Mouse (Mus musculus): ENCODE results near the gene Lamb1. TPM values are rescaled to one million over a fixed set of nuclear protein-coding genes. Genes with fewer than 3 reads are reported as not detected.

Lamb1 gene
- polyA plus RNA-seq, 1 experiment from 2014 or later: 0.01 TPM

DNA sequence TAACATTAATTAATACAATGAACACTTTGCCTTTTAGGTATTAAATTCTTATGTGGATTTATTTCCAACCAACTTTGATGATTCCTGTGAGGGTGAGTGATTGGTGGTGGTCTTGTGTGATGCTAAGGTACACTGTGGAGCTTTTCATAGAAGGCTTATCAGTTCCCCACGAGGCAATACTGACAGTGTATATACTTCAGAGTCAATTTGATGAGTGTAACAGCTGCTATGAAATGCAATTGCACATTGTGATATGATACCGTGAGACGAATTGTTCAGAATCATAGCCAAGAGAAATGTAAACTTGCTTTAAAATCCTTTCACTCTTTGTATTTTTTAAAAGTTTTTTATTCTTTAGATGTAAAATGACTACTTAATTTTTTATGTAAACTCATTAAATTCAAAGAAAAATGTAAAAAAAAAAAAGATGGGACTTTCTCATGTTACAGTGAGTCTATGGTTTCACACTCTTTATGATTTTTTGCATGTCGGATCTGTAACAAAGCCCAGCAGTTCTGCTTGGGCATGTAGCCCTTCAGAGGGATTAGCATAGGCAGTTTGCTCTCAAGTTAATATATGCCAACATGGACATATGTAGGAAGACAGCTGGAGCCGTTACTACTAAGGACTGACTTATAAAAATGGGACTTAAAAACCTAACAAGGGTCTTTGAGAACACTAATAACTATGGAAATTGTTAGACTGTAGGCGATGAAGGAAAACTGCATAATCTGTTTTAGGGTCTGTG, 23.3 kb upstream of the Lamb1 start:
- Histone ChIP-seq H3K79me2 (ENCODE audit: inconsistent target) (no peaks in the 10 kb centered on the region), H3K27ac (no peak overlapping the region), H3K4me3 (ENCODE audit: inconsistent target) (no peak overlapping the region), H3K36me3 (ENCODE audit: inconsistent target) (no peaks in the 10 kb centered on the region)
- 83% methylated on average over 6 of the region's 6 CpGs for WGBS (ENCODE audit: missing documents)

DNA sequence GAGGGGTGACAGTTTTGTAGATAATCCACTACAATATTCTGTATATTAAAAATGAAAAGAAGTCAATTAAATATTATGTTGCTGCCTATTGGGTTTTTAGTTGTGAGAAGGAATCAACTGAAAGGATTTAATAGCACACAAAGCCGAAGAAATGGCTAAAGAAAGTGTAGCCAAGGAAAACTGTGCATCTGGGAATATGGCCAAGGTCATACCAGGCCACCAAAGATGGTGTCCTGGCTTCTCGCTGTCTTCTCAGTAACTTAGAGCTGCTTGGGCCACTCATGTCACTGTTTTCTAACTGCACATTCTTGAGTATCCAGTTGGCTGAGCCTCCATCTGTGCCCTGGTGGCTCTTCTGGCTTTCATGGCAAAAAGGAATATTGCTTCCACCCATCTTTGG, 21.0 kb upstream of the Lamb1 start:
- Histone ChIP-seq H3K4me3 (ENCODE audit: inconsistent target) (no peak overlapping the region), H3K79me2 (ENCODE audit: inconsistent target) (no peaks in the 10 kb centered on the region), H3K27ac (no peak overlapping the region), H3K36me3 (ENCODE audit: inconsistent target) (no peaks in the 10 kb centered on the region)
- 82% methylated on average over 2 of the region's 2 CpGs for WGBS (ENCODE audit: missing documents)

DNA sequence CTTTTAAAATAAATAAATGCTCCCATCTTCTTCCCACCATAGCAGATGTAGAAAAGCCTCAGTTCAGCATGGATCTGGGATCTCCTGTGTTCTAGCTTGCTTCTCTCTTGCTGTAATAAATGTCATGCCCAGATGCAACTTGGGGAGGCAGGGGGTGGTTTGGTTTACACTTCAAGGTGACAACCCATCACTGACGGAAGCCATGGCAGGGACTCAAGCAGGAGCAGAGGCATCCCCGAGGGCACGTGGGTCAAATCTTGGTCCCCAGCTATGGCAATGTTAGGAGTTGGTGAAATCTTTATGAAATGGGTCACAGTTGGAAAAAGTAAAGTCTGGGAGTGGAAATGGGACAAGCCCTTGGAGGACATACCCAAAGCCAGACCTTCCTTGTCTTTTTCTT, 20.3 kb upstream of the Lamb1 start:
- Histone ChIP-seq H3K27ac (no peak overlapping the region), H3K79me2 (ENCODE audit: inconsistent target) (no peaks in the 10 kb centered on the region), H3K36me3 (ENCODE audit: inconsistent target) (no peaks in the 10 kb centered on the region), H3K4me3 (ENCODE audit: inconsistent target) (no peak overlapping the region)
- 81% methylated on average over 3 of the region's 3 CpGs for WGBS (ENCODE audit: missing documents)

DNA sequence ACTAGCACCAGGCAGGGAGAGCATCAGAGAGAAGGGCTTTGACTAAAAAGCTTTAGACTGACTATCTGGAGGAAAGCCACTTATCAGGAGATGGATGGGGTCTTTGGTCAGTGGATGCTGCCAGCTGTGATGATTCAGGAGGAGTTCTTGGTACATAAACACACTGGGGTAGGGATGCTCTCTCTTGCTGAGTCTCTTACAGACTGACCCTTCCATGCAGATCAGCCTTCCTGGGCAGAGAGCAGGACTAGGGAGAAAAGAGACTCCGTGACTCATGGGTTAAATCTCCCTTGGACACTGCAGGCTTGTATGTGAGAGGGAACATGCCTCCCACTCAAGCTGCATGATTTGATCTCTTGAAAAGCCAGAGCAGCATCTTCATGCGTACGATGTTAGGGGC, 18.9 kb upstream of the Lamb1 start:
- H3K36me3 ChIP-seq (ENCODE audit: inconsistent target): no peaks in the 10 kb centered on the region
- H3K4me3 ChIP-seq (ENCODE audit: inconsistent target): no peak overlapping the region
- H3K27ac ChIP-seq: no peak overlapping the region
- H3K79me2 ChIP-seq (ENCODE audit: inconsistent target): no peaks in the 10 kb centered on the region
- WGBS (ENCODE audit: missing documents): 81% methylated on average over 3 of the region's 3 CpGs

DNA sequence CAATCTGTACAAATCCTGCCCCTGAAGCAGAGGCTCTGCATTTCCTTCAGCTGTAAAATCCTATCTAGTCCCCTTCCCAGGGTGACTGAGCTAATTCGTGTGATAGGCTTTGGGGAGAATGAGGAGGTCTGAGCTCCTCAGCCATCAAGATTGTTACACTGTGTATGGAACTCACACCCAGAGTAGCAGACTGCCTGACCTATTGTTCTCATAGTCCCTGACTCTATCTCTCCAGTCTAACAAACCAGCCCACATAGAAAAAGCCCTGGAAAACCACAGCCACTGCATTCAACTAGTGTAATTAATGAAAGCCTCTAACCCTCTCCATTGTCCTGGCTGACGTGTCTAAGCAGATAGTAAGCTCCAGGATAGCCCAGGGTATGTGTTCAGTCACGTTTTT, 18.4 kb upstream of the Lamb1 start:
- no peak overlapping the region for H3K27ac ChIP-seq
- no peaks in the 10 kb centered on the region for H3K36me3 ChIP-seq (ENCODE audit: inconsistent target)
- no peak overlapping the region for H3K4me3 ChIP-seq (ENCODE audit: inconsistent target)
- no peaks in the 10 kb centered on the region for H3K79me2 ChIP-seq (ENCODE audit: inconsistent target)
- WGBS (ENCODE audit: missing documents): 50% methylated on average over 3 of the region's 3 CpGs

DNA sequence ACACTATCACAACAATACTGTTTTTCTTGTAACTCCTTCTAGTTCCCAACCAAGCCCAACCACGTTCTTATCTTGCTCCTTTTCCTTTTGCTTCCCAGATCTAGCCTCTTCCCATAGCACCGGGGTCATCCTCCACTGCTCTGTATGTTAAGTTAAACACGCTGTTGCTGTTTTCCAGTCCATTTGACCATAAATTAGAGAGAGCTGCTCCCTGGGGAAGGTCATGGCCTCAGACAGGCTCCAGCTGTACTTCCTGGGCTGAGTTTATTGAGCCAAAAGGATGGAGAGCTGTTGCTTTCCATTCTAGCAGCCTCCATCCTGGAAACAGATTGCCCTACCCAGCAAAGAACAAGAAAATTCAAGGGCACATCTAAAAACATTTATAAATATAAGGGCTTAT, 16.9 kb upstream of the Lamb1 start:
- no peaks in the 10 kb centered on the region for H3K79me2 ChIP-seq (ENCODE audit: inconsistent target)
- WGBS (ENCODE audit: missing documents): 67% methylated on average over 3 of the region's 3 CpGs
- no peak overlapping the region for H3K27ac ChIP-seq

DNA sequence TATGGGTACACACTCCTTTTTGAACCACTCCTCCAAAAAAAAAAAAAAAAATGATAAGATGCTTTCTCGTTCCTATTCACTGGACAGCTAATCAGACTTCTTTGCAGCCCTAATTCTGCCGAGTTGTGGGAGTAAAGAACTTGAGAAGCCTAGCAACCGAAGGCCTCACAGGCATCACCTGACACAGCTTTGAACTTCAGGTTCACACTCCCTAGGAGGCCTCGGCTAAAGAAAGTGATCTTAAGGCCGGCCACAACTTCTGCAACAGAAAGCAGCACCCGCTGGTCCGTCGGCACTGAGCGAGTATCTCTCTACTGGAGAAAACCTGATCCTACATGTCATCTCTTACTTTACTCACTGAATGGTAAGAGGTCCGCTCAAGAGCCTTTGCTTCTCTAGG, 16.4 kb upstream of the Lamb1 start:
- 84% methylated on average over 10 of the region's 10 CpGs for WGBS (ENCODE audit: missing documents)
- no peaks in the 10 kb centered on the region for H3K79me2 ChIP-seq (ENCODE audit: inconsistent target)
- no peak overlapping the region for H3K27ac ChIP-seq
- H3K4me3 ChIP-seq (ENCODE audit: inconsistent target): no peak overlapping the region
- no peaks in the 10 kb centered on the region for H3K36me3 ChIP-seq (ENCODE audit: inconsistent target)

More for the DNA sequence above, 16.9 kb upstream of the Lamb1 start:
- H3K4me3 ChIP-seq (ENCODE audit: inconsistent target): no peak overlapping the region
- H3K36me3 ChIP-seq (ENCODE audit: inconsistent target): no peaks in the 10 kb centered on the region

DNA sequence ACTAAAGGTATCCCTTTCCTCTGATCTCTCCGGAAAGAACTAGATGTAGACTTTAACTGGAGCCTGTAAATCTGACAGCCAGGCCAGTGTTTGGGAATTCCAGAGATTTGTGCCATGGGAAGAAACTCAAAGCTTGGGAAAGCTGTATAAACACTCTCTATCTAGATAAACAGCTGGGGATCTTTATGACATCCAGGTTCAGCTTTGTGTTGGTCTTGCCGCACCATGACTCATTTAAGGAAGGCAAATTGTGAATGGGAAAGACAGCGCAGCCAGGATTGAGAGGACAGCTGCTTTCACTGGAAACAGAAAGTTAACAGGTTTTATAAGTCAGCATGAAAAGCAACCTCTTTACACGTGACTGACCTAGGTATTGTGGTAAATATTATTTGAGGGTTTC, 12.8 kb upstream of the Lamb1 start:
- Histone ChIP-seq H3K36me3 (ENCODE audit: inconsistent target) (no peaks in the 10 kb centered on the region), H3K79me2 (ENCODE audit: inconsistent target) (no peaks in the 10 kb centered on the region), H3K4me3 (ENCODE audit: inconsistent target) (no peak overlapping the region), H3K27ac (no peak overlapping the region)
- 73% methylated on average over 4 of the region's 4 CpGs for WGBS (ENCODE audit: missing documents)

DNA sequence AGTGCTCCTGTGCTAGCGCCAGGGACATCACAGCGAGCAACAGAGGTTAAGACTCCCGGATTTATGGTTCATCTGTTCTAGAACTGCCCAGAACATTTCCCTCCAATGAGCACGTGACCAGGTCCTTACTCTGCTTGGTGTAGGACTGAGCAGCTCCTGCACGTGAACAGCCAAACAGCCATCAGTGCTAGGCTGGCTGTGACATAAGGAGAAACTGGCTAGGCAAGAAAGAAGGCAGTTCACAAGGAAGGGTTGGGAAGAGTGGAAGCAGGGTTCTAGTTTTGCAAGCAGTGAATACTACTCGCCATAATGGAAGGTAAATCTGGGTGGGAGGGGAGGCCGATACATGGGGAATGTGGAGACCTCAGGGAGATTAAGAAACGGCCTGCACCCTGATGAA, 10.1 kb upstream of the Lamb1 start:
- Histone ChIP-seq H3K79me2 (ENCODE audit: inconsistent target) (no peaks in the 10 kb centered on the region), H3K27ac (no peak overlapping the region), H3K4me3 (ENCODE audit: inconsistent target) (no peak overlapping the region), H3K36me3 (ENCODE audit: inconsistent target) (no peaks in the 10 kb centered on the region)
- 89% methylated on average over 8 of the region's 8 CpGs for WGBS (ENCODE audit: missing documents)

DNA sequence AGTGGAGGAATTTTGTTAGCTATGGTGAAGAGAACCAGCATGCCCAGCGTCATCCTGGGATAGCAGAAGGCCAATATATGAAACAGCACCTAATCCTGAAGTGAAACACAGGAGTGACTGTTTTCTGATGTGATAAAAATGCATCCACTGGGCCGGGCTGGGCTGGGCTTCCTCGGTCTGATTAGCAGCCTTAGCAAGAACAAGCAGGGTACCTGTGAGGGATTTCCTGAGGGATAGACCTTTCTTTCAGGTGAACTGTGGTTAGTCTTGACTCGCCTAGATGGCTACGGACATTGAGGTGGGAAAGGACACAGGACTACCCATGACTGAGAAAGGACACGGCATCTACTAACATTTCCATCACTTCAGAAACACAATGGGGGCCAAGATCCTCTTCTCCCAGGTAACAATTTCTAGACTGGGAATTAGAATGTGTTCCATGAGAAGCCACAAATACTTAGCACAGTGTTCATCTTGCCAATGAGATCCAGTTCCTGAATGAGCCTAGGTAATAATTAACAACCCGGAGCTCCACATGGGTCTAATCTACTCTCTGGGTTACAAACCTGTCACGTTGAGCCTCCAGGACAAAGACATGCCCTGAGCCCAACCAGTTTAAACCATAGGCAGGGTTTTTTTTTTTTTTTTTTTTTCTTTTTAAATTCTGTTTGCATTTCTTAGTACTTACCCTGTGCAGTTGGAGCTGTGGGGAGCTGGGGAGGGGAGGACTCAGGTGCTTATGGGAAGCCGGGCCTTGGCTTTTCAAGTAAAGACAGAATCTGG, 8.7 kb upstream of the Lamb1 start:
- Histone ChIP-seq H3K4me3 (ENCODE audit: inconsistent target) (no peak overlapping the region), H3K79me2 (ENCODE audit: inconsistent target) (no peaks in the 10 kb centered on the region), H3K36me3 (ENCODE audit: inconsistent target) (no peaks in the 10 kb centered on the region), H3K27ac (no peak overlapping the region)
- WGBS (ENCODE audit: missing documents): 76% methylated on average over 9 of the region's 9 CpGs

DNA sequence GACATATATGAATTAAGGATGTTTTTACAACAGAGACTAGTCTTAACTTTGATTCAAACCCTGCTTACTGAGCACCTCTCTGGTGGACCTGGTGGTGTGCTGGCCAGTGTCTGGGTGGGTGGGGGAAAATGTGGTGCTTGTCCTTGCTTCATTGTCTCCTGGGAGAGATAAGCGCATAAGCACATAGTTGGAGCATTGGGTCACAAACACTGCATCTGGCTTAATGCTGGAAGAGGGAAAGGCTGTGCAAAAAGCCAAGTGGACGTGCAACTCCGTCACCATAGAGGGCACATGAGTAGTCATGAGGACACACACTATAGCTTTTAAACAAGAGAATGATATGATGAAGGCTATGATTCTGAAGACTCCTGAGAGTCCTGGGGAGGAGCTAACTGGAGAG, 3.2 kb upstream of the Lamb1 start:
- no peak overlapping the region for H3K27ac ChIP-seq
- H3K4me3 ChIP-seq (ENCODE audit: inconsistent target): no peak overlapping the region
- no peaks in the 10 kb centered on the region for H3K36me3 ChIP-seq (ENCODE audit: inconsistent target)
- 86% methylated on average over 3 of the region's 3 CpGs for WGBS (ENCODE audit: missing documents)
- H3K79me2 ChIP-seq (ENCODE audit: inconsistent target): no peaks in the 10 kb centered on the region

DNA sequence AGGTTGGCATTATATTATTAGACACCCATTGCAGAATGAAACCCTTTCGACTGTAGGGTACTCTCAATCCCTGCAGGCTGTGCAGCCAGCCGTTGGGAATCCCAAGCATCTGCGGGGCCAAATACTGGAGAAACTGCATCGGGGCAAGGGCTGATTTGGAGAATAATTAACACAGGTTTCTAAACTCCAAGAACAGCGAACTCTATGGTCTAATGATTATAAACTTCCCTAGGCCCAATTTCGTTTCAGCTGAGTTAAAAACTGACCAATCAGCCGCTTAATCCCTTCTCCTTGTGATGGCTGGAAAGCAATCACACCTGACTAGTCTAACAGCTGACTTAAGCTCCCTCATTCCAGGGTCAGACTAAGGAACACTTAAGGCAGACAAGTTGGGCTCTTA, 1.1 kb upstream of the Lamb1 start:
- no peaks in the 10 kb centered on the region for H3K36me3 ChIP-seq (ENCODE audit: inconsistent target)
- no peak overlapping the region for H3K27ac ChIP-seq
- 56% methylated on average over 7 of the region's 7 CpGs for WGBS (ENCODE audit: missing documents)
- no peaks in the 10 kb centered on the region for H3K79me2 ChIP-seq (ENCODE audit: inconsistent target)
- no peak overlapping the region for H3K4me3 ChIP-seq (ENCODE audit: inconsistent target)

DNA sequence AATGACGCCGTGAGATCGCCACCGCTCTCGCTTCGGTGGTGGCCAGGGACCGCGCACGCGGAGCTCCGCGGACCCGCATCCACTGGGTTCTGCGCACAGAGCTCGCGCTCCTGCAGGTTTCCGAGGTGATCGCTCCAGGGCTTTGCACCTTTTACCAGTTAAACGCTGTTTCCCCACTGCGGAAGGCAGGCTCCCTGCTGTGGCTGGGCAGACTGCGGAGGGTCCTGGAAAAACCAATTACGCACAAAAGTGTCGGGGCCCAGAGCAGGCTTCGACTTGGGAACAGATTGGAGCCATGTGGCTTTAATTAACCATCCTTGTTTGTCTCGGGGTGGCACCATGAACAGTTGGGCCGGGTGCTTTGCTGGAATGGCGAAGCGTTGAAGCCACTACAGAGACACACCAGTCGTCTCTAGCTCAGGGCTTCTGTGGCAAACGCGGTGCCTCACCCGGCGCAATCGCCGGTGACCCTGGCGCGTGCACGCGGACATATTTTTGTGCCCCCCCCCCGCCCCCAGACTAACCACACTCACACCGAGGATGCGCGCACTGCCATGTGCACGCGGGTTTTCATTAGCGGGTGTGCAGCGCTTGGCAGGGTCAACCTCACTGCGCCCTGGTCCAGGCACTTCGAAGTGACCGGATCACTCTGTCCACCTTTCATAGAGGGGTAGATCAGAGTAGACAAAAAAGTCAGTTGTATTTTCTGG, 843 bp downstream of the Lamb1 start:
- WGBS (ENCODE audit: missing documents): 4% methylated on average over 50 of the region's 50 CpGs
- Histone ChIP-seq H3K27ac (no peak overlapping the region), H3K79me2 (ENCODE audit: inconsistent target) (no peaks in the 10 kb centered on the region), H3K36me3 (ENCODE audit: inconsistent target) (no peaks in the 10 kb centered on the region), H3K4me3 (ENCODE audit: inconsistent target) (no peak overlapping the region)

DNA sequence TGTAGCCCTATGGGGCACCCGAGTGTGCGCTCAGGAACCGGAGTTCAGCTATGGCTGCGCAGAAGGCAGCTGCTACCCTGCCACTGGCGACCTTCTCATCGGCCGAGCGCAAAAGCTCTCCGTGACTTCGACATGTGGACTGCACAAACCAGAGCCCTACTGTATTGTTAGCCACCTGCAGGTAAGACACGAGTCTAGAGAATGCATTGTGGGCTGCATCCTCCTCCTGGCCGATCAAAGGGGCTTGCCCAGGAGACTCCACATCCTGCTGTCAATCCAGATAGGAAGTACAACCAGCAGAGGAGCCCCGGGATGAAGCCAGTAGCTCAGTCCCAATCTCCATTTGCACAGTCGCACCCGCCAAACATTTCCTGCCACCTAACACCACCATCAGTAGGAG, 1.7 kb downstream of the Lamb1 start:
- Histone ChIP-seq H3K27ac (no peak overlapping the region), H3K36me3 (ENCODE audit: inconsistent target) (no peaks in the 10 kb centered on the region), H3K4me3 (ENCODE audit: inconsistent target) (no peak overlapping the region), H3K79me2 (ENCODE audit: inconsistent target) (no peaks in the 10 kb centered on the region)
- WGBS (ENCODE audit: missing documents): 17% methylated on average over 15 of the region's 15 CpGs

DNA sequence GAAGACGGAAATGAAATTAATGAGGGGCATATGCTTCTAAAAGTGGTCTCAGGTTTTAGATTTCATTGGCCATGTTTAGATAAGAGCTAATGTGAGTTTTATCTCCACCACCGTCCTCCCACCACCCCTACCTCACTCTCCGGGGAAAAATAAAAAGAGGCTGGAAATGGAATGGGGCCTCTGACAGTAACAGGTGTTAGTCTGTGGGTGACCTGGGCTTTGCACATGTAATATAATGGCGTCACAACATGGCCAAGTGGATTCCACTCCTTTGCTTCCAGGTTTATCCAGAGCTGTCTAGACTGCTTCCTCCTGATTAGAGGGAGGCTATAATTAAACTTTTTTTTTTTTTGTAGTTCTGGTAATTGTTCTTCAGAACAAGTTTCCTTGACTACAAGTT, 2.3 kb downstream of the Lamb1 start:
- WGBS (ENCODE audit: missing documents): 73% methylated on average over 4 of the region's 4 CpGs
- Histone ChIP-seq H3K27ac (no peak overlapping the region), H3K4me3 (ENCODE audit: inconsistent target) (no peak overlapping the region), H3K36me3 (ENCODE audit: inconsistent target) (no peaks in the 10 kb centered on the region), H3K79me2 (ENCODE audit: inconsistent target) (no peaks in the 10 kb centered on the region)
